Mouse (Mus musculus): ENCODE results near the gene Bnip2. TPM values are rescaled to one million over a fixed set of nuclear protein-coding genes. Genes with fewer than 3 reads are reported as not detected.

Bnip2 gene
- 19.1 and 35.9 TPM in 2 replicates for polyA plus RNA-seq (2012; rRNA removed; ENCODE audit: low replicate concordance)

DNA sequence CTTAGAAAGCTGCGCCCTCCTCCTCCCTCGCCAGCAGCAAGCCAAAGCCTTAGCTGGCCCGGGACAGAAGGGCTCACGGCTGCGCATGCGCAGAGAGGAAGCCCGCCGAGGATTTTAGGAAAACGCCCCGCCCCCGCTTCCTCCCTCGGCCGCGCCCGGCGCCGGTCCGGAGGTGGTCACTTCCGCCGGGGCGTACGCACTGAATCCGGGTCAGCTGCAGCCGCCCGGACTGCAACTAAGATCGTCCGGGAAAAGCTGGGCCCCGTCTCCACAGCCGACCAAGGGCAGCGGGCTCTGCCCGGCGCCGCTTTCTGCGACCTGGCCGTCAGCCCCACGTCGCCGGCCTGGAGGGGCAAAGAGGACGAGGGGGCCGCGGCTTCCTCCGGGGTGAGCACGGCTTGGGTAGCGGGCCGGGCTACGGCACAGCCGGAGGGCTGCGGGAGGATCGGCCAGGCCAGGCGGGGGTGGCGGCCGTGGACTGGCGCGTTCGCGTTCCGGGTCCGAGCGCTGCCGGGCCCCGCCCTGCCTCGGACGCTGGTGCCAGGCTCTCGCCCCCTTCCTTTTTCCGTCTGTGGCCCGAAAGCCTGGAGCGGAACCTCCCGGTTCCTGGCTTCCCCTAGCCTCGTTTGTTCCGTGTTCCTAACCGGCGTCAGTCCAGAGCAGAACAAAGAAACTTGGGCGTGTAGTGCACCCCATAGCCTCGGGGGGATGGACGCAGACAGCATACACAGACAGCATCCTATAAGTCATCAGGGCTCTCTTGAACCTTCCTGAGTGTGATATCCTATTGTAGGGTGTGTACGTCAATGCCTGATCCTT, at the start of gene Bnip2:
Gene Bnip2 (plus strand): TSS at position 164 of the 819 bp plus-strand sequence.

DNA sequence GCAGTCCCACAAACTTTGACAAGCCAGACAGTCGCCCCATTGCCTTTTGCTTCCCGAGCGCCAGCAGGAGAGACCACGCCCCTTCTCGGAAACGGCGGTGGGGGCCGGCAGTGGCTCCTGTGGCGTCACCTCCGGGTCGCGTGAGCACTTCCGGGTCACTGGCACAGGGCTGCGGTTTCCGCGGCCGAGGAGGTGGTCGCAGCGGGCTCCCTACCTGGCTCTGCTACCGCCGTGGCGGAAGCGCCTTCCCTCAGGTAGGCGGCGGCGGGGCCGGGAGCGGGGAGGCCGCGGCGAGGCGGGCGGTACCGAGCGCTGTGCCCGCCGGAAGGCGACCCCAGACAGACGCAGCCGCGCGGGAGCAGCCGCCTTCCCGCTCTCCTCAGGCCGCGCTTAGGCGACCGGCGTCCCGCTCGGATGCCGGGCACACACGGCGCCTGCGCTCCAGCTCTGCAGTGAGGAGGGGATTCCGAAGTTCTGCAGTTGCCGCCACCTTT, 23.2 kb downstream of the Bnip2 start, which contains the start of gene Gtf2a2:
Gene Gtf2a2 (plus strand): TSS at position 143 of the 494 bp plus-strand sequence.

DNA sequence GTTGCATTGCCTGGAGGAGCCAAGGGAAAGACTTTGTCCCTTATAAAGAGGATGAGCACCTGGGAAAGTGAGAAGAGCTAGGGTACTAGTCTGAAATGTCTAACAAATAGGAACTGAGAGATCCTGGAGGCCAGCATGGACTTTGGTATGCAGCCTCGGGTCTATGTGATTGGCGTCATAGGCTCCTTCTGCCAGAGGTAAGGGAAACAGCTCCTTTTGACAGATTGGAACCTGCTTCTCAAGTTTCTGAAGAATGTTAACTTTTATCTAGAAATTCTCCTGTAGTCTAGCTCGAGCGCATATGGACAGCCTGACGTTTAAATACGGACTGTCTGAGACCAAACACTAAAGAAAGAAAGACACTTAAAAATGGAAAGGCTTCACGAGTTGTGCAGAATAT, 48.7 kb downstream of the Bnip2 start, which contains the start of gene Gcnt3:
Gene Gcnt3 (minus strand): TSS at position 101 of the 400 bp plus-strand sequence.

Other genes with a start within 250 kb of the Bnip2 start
- not detected in 2 replicates for gene Foxb1, start 228.5 kb upstream of the Bnip2 start, polyA plus RNA-seq (2012; rRNA removed; ENCODE audit: low replicate concordance)
- 15.5 and 19.0 TPM in 2 replicates for gene Gtf2a2, start 23.1 kb downstream of the Bnip2 start, polyA plus RNA-seq (2012; rRNA removed; ENCODE audit: low replicate concordance)
- not detected in 2 replicates for gene Gcnt3, start 48.6 kb downstream of the Bnip2 start, polyA plus RNA-seq (2012; rRNA removed; ENCODE audit: low replicate concordance)
- 0.24 and 0.37 TPM in 2 replicates for gene Fam81a, start 153.1 kb downstream of the Bnip2 start, polyA plus RNA-seq (2012; rRNA removed; ENCODE audit: low replicate concordance)
- 9.4 and 10.0 TPM in 2 replicates for gene Myo1e, start 217.9 kb downstream of the Bnip2 start, polyA plus RNA-seq (2012; rRNA removed; ENCODE audit: low replicate concordance)

All from mammary gland, adult 2 months (tissue).